Mouse (Mus musculus) lung, adult 2 months (tissue): Measurements from ENCODE around the gene Napsa.

Experiments
- CTCF ChIP-seq: fragments of 200-500 bp; IDR thresholded peaks from 2 replicates; pipeline ENCODE4 v1.5.1; 2011; ENCODE audit warnings: mild to moderate bottlenecking, low read length, control low read depth; ENCODE audit not compliant: insufficient read depth
- POLR2A ChIP-seq: fragments of 200-500 bp; IDR thresholded peaks from 2 replicates; pipeline ENCODE4 v1.6.1; 2011; ENCODE audit warnings: low read depth, mild to moderate bottlenecking, control low read depth, low read length, borderline replicate concordance; ENCODE audit errors: extremely low read depth

DNA sequence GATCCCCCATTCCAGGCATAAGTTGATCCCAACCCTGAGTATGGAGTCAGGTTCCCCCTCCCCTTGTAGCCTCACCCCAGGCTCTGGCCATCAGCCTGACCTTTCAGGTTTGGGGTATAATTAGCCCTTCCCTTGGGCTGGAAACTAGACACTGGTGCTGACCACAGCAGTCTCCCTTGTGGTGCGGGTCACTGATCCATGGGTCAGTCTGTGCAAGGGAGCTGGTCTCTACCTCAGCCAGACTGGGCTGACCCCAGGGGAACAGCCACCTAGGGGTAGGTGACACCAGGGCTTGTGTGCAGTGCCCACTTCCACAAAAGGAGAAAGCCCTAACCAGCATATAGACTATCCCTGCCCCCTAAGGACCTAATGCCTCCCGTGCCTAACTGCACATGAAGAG lies 49.1 kb upstream of the Napsa start:
- TF ChIP-seq CTCF (no peak), POLR2A (no peak)
